Mouse (Mus musculus): ENCODE data around the gene 1700029I15Rik.
A peak's percentile ranks its signal among the peaks of the same experiment; 100 is the strongest.

1700029I15Rik gene

GRCm38 (mm10) chr2:92427882-92428281 is 45.5 kb downstream of the 1700029I15Rik start:
- peak; percentile 83 to 91 for DNase-seq

- no peak for DNase-seq
Measured at GRCm38 (mm10) chr2:92430089-92430488, 47.8 kb downstream of the 1700029I15Rik start.

- DNase-seq, result peak; percentile 73 to 77
Measured at GRCm38 (mm10) chr2:92430723-92431541, 48.6 kb downstream of the 1700029I15Rik start.

GRCm38 (mm10) chr2:92431611-92432179 is 49.4 kb downstream of the 1700029I15Rik start:
- DNase-seq, result peak; percentile 42 to 53

GRCm38 (mm10) chr2:92432299-92433295 is 50.3 kb downstream of the 1700029I15Rik start:
- peak; percentile 69 to 84 for DNase-seq

- peak; percentile 99 for DNase-seq
Measured at GRCm38 (mm10) chr2:92433578-92434374, 51.4 kb downstream of the 1700029I15Rik start, which contains the start of gene Cry2. TSS of gene Cry2 (minus strand) at chr2:92434043.

- DNase-seq, result no peak
Measured at GRCm38 (mm10) chr2:92434375-92434745, 52.0 kb downstream of the 1700029I15Rik start.

GRCm38 (mm10) chr2:92435023-92435422 is 52.7 kb downstream of the 1700029I15Rik start:
- DNase-seq, result peak in 1 of 2 experiments; percentile 27

All from cerebellum, postnatal 14 days (tissue).